Mouse (Mus musculus) layer of hippocampus, postnatal 10 days (tissue): ENCODE results near the gene Rnf6. TPM values are rescaled to one million over a fixed set of nuclear protein-coding genes. Genes with fewer than 3 reads are reported as not detected.

Experiments
- DNase-seq, 2 experiments: peaks; one replicate each; pipeline ENCODE4 v3.0.0; 2021; ENCODE audit warnings: low spot score in 2 of 2
- long read RNA-seq: library from polyadenylated mRNA; stranded (forward); transcript quantifications from one replicate; pipeline ENCODE4 v2.0.0, GENCODE M21; 2023
- total RNA-seq, 2 experiments: library from RNA; stranded (reverse); gene quantifications; 2 replicates each; pipeline ENCODE4 v1.2.3; 2021

The Rnf6 gene
- 10 to 100 TPM; 42.1 to 45.4 TPM for total RNA-seq
- long read RNA-seq, transcript Rnf6-206 (5 exons, 3,452 nt): major isoform, 15 of 28 reads
- long read RNA-seq, partial matches to known transcripts: 8 of 28 reads
- long read RNA-seq, other reads (novel, unspliced or antisense): 2 of 28 reads

GRCm38 (mm10) chr5:146220879-146221714 is at the start of gene Rnf6:
TSS of gene Rnf6 (minus strand) at chr5:146221555.
- peak; percentile 88 to 93 for DNase-seq

- DNase-seq: no peak
These were observed 49.2 kb upstream of the Rnf6 start for GRCm38 (mm10) chr5:146270593-146270992.

- DNase-seq: no peak
These were observed 46.4 kb upstream of the Rnf6 start for GRCm38 (mm10) chr5:146267776-146268175.

DNA sequence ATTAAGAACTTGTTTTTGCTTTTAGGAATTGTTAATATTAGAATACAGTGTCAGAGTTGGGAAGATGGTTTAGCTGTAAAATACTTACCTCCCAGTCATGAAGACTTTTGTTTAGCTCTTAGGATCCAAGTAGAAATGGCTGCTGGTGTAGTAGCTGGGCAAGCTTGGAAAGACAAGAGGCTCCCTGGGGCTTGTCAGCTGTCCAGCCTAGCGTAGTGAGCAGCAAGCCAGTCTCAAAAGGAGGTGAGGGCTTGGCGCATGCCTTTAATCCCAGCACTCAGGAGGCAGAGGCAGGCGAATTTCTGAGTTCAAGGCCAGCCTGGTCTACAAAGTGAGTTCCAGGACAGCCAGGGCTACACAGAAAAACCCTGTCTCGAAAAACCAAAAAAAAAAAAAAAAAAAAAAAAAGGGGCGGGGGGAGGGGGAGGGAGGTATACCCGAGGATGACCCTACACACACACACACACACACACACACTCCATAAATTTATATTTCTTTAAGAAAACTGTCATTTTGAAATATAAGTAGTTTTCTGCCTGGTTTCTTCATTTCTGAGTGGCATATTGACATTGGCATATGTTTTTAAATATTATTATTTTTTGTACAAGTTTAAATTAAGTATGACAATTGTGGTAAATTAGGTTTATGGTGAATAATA is 44.7 kb upstream of the Rnf6 start:
- DNase-seq: no peak

GRCm38 (mm10) chr5:146260003-146260402 is 38.6 kb upstream of the Rnf6 start:
- no peak for DNase-seq

DNA sequence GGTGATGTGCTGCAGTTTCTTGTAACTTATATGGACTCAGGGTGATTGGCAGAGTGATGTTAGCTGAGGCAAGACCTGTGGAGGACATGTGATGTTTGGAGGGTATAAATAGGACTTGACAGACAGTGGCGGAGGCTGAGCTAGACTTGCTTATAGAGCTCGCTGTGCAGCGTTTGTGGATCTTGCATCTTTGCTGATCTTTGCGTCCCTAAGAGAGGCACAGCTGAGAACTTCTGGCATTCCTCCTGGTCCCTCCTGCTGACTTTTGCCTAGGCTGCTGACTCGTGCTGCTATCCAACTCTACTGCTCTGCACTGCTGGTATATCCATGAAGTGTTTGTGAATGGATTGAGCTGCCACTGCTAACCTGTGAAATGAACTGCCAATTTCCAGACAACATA is 32.3 kb upstream of the Rnf6 start:
- DNase-seq: no peak

DNA sequence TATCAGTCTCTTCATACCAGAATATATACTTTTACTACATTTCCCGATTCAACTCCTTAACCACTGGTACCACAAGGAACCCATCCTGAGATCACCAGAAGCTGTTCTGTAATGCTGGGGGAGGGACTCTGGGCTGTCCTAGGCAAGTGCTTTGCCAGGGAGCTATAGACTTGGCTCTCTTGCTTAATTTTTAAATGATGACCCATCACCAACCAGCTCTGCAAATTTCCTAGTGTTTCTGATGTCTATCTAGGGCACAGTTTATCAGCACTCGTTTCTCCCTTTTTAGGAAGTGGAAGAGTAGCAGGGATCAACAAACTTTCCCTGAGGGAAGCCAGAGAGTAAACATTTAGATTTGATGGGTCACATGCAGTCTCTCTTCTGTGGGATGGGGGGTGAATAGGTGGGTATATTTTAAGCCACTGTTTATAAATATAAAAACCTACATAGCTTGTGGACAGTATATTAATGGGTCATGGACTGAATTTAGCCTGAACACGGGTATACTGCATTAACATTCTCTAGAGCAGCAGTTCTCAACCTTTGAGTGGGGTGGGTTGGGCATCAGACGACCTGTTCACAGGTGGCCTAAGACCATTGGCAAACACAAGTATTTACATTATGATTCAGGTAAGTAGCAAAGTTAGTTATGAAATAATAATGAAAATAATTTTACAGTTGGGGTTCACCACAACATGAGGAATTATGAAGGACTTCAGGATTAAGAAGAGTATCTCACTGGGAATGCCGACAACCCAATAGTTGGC is 30.5 kb upstream of the Rnf6 start:
- DNase-seq: no peak

- DNase-seq: no peak
These were observed 29.2 kb upstream of the Rnf6 start for GRCm38 (mm10) chr5:146250369-146251075.

DNA sequence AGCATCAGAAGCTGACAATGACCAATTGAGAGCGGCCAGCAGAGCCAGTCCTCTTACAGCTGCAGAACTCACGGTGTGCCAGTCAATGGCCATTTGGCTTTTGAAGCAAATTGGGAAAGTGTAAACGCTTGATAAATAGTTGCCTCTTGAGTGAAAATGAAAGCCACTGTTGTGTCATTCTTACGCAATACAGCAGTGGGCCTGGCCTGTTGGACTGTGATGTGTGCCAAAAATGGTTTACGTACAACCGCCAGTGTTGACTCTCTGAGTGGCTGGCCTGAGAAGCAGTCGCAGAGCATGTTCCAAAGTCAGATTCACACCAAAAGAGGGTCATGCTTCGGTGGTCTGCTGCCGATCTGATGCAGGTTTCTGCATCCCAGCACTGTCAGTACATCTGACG is 27.4 kb upstream of the Rnf6 start:
- no peak for DNase-seq

DNA sequence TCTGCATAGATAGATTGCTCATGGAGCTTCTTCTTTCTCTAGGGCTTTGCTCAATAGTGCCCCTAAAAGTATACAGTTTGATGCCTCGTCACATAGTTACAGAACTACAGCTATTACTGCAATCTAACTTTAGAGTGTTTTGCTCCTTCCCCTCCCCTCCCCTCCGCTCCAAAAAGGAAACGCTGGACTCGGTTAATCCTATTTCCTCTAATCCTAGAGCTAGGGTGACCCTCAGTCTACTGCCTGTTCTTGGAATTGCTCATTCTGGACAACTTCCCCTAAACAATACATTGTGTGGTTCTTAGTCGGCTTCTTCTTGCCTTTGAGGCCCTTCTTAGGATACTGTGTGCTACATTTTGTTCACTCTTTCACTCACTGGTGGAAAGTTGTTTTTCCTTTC is 26.4 kb upstream of the Rnf6 start:
- no peak for DNase-seq

- DNase-seq: no peak
These were observed 25.0 kb upstream of the Rnf6 start for GRCm38 (mm10) chr5:146246386-146246785.

DNA sequence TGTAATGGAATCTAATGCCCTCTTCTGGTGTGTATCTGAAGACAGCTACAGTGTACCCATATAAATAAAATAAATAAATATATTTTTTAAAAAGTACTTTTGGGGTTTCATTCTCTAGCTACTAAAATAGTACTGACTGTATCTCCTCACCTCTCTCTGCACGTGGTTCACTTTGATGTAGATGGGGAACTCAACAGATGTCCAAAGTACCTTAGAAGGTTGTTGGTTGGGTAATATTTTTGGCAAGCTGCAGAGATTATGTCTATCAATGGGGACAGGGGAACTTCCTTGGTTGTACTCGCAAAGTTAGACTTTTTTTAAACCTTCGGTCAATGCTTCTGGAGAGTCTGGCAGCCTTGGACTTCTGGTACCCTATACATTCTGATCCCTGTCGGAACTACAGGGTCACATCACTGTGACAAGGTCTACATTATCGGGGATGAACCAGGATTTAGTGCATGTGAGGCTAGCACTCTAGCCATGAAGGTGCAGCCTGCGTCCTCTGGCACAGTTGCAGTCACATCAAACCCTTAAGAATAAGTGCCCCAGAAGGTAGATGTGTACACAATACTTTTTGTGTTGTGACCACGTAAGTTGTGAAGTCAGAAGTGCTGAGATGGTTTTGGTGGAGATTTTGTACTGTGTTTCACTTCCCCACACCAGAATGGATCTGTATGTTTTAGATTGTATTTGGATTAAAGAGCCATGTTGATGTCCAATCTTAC is 24.5 kb upstream of the Rnf6 start:
- DNase-seq: no peak

DNA sequence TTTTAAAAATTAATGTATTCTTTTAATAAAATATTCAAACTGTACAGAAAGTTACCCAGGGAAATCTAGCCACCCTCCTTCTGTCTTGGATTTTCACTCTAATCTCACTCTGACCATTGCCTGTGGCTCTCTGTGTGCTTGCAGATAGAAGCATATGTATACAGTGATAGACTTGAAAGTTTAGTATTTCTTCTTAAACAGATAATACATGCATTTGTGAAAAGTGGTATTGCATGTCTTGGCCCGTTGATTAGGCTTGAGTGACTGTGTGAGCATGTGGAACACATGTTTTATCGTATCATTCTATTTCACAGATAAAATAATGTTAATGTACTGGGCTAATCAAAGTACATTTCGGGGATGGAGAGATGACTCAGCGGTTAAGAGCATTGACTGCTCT is 23.8 kb upstream of the Rnf6 start:
- no peak for DNase-seq

DNA sequence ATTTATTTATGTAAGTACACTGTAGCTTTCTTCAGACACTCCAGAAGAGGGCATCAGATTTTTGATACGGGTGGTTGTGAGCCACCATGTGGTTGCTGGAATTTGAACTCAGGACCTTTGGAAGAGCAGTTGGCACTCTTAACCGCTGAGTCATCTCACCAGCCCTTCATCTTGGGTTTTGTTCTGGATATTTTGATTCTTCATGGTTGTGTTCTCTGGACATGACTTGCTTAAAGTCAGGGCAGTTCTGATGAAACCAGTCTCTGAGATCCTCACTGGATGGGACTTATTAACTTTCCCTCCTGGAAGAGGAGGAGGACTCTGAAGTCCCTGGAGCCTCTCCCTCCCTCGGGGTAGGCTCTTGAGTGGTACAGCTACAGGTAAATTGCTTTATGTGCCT is 19.8 kb upstream of the Rnf6 start:
- DNase-seq: no peak

- DNase-seq: no peak
These were observed 19.4 kb upstream of the Rnf6 start for GRCm38 (mm10) chr5:146240771-146241170.

DNA sequence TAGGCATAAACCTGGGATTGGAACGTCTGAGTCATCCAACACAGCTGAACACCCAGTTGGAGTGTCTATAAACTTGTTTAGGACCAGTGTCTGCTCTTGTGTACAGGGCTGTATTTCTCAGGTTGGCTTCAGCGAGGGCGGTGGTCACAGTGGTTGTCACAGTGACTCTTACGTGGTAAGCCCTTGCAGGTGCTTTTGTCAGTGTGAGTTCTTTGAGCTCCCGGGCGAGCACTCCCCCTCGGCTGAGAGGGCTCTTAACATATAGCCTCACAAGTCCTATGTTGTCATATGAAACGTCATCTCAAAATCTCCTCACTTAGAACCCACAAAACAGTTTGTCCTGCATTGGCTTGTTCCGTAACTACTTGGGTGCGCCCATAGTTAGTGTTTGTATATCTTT is 16.9 kb upstream of the Rnf6 start:
- DNase-seq: no peak

GRCm38 (mm10) chr5:146234336-146234735 is 13.0 kb upstream of the Rnf6 start:
- no peak for DNase-seq

GRCm38 (mm10) chr5:146232816-146233215 is 11.5 kb upstream of the Rnf6 start:
- no peak for DNase-seq

DNA sequence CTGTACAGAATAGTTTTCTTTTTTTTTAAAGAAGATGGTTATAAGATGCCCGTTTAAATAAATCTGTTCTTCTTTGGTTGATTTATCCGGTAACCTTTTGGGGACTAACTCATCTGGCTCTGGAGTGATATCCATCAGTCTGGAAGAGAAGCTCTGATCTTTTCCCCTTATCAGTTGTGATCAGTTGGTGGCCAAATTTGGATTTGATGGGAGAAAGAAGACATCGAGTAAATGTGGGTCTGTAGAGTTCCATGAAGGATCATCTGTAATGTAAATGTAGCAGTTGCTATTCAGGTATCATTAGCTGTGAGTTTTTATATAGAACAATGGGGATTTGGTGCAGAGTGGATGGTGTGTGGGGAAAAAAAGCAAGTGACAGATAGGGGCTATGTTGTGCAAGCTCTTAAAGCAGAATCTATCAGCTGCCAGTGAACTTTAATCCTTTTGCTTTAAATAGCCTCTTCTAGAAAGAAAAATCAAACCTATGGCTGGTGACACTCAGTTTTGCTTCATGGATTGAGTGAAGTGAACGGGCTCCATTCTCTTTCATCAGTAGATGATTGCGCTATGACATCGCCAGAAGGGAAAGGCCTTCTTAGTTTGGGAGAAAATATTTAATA is 10.8 kb upstream of the Rnf6 start:
- no peak for DNase-seq

DNA sequence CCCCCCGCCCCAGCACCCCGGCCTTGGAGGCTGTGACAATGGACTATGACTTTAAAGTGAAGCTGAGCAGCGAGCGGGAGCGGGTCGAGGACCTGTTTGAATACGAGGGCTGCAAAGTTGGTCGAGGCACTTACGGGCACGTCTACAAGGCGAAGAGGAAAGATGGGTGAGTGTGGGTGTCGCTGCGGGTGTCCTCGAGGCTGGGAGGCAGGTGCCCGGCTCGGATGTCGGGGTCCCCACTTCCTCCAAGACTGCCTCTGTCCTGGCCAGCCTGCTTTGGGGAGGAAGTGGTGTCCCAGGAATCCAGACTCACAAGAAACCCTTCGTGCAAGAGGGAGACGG is 10.3 kb upstream of the Rnf6 start:
- DNase-seq: peak in 1 of 2 experiments; percentile 37
